Mouse (Mus musculus) embryonic facial prominence, embryonic 14.5 days (tissue): ENCODE data around the gene Ptpn6. TPM values are rescaled to one million over a fixed set of nuclear protein-coding genes. Genes with fewer than 3 reads are reported as not detected.
"Not testable (repeated sequence)": the region's sequence is repeated elsewhere in the genome, so short reads cannot be mapped to it uniquely, and the experiment has no call there.

ENCODE experiments used
- ATAC-seq: fragments of 200-750 bp; cut with Nextera tagmentation; 2 replicates; pipeline ENCODE4 v1.8.0; 2017; ENCODE audit warnings: low read depth, moderate number of reproducible peaks, moderate TSS enrichment
- DNase-seq: peaks from one replicate; pipeline ENCODE4 v3.0.0-alpha.2; 2015; ENCODE audit warnings: low spot score
- H3K27ac ChIP-seq: fragments of 300-500 bp; sonication (generic); replicated peaks from 2 replicates; pipeline ENCODE4 v1.5.1; 2014; ENCODE audit warnings: low read depth, mild to moderate bottlenecking, low read length, moderate library complexity
- H3K27me3 ChIP-seq: fragments of 300-500 bp; sonication (generic); replicated peaks from 2 replicates; pipeline ENCODE4 v1.6.1; 2014; ENCODE audit warnings: low read length; ENCODE audit not compliant: control insufficient read depth, insufficient read depth
- H3K36me3 ChIP-seq: fragments of 300-500 bp; sonication (generic); 2 replicates; pipeline ENCODE4 v1.6.1; 2014; ENCODE audit warnings: low read length, mixed read lengths; ENCODE audit not compliant: control insufficient read depth, insufficient read depth
- H3K4me1 ChIP-seq: fragments of 300-500 bp; sonication (generic); 2 replicates; pipeline ENCODE4 v1.6.1; 2014; ENCODE audit warnings: antibody characterized with exemption, low read length; ENCODE audit not compliant: control insufficient read depth, insufficient read depth
- H3K4me2 ChIP-seq: fragments of 300-500 bp; sonication (generic); 2 replicates; pipeline ENCODE4 v1.6.1; 2014; ENCODE audit warnings: low read depth, mild to moderate bottlenecking, low read length, moderate library complexity, mixed read lengths
- H3K4me3 ChIP-seq: fragments of 300-500 bp; sonication (generic); 2 replicates; pipeline ENCODE4 v1.5.1; 2014; ENCODE audit warnings: low read depth, mild to moderate bottlenecking, low read length
- H3K9ac ChIP-seq: fragments of 300-500 bp; sonication (generic); 2 replicates; pipeline ENCODE4 v1.6.1; 2014; ENCODE audit warnings: low read depth, mild to moderate bottlenecking, low read length, moderate library complexity, mixed read lengths
- H3K9me3 ChIP-seq: fragments of 300-500 bp; sonication (generic); 2 replicates; pipeline ENCODE4 v1.6.1; 2016; ENCODE audit warnings: low read length; ENCODE audit not compliant: control insufficient read depth
- WGBS: fragments of 180-500 bp; shearing (Covaris S2); extraction: QIAGEN DNeasy Blood & Tissue Kit; methylation state at CpG from one replicate; pipeline ENCODE4 v1.1.7; 2014; 5-methylcytosine and 5-hydroxymethylcytosine counted together
- polyA plus RNA-seq: library from polyadenylated mRNA; unstranded; fragments of >200 nt; fragmentation: Nextera tagmentation; extraction: Ambion mirVana; gene quantifications from 2 replicates; pipeline ENCODE4 v1.2.1, GENCODE M21; 2014

Ptpn6 gene
- polyA plus RNA-seq, 1 experiment from 2014 or later, result 14.3 TPM

- peak; percentile 37; the same call in 1 of the 2 replicates for ATAC-seq
- Histone ChIP-seq H3K9me3 (no peaks in the 10 kb centered on the region), H3K4me2 (no peak overlapping the region), H3K9ac (no peak overlapping the region), H3K27me3 (no peaks in the 10 kb centered on the region), H3K36me3 (no peaks in the 10 kb centered on the region), H3K4me1 (peaks cover 6% of the 10 kb centered on the region; the same call in 1 of the 2 replicates), H3K27ac (no peak overlapping the region), H3K4me3 (no peak overlapping the region)
- peak; percentile 51 for DNase-seq
- 52% methylated on average over 15 of the region's 15 CpGs for WGBS
Measured at GRCm38 (mm10) chr6:124693243-124693981, 45.1 kb downstream of the Ptpn6 start.

DNA sequence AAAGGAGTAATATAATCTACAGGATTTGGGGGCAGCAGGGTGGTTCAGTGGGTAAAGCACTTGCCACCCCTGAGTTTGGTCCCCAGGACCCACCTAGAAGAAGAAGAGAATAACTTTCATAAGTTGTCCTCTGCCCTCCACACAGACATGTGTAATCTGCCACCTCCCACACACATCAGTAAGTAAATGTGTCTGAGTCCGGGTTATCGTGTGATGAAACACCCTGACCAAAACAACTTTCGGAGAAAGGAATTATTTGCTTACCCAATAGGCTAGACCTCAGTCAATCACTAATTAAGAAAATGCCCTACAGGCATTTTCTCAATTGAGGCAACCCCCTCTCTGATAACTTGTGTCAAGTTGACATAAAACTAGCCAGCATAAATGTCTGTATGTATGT is 48.0 kb downstream of the Ptpn6 start:
- Histone ChIP-seq H3K9me3 (no peaks in the 10 kb centered on the region), H3K4me1 (peaks cover 6% of the 10 kb centered on the region; the same call in 1 of the 2 replicates), H3K9ac (no peak overlapping the region), H3K4me3 (no peak overlapping the region), H3K27ac (no peak overlapping the region), H3K36me3 (no peaks in the 10 kb centered on the region), H3K27me3 (no peaks in the 10 kb centered on the region), H3K4me2 (no peak overlapping the region)
- no peak for ATAC-seq
- 86% methylated on average over 3 of the region's 3 CpGs for WGBS
- no peak for DNase-seq

DNA sequence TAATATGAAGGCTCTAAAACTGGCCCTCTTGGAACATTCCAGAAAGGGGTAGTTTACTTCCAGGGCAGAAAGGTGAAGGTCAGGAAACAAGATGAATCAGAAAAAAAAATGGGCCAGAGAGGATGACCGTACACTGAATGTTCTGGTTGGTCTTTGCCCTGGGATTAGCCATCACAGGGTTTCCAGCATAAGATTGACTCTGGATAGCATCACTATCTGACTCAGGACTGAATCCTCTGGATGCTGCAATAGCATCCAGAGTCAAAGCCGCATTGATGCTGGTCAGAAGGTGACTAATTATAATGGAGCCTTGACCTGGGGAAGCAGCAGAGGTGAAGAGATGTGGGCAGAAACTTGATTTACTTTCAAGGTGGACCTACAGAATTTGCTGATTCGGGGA is 49.5 kb downstream of the Ptpn6 start:
- DNase-seq (no peak), ATAC-seq (no peak)
- Histone ChIP-seq H3K27me3 (no peaks in the 10 kb centered on the region), H3K36me3 (no peaks in the 10 kb centered on the region), H3K27ac (no peak overlapping the region), H3K4me2 (no peak overlapping the region), H3K9me3 (no peaks in the 10 kb centered on the region), H3K4me3 (no peak overlapping the region), H3K9ac (no peak overlapping the region), H3K4me1 (peaks cover under 1% of the 10 kb centered on the region; the same call in 1 of the 2 replicates)
- WGBS, result 92% methylated on average over 3 of the region's 3 CpGs

DNA sequence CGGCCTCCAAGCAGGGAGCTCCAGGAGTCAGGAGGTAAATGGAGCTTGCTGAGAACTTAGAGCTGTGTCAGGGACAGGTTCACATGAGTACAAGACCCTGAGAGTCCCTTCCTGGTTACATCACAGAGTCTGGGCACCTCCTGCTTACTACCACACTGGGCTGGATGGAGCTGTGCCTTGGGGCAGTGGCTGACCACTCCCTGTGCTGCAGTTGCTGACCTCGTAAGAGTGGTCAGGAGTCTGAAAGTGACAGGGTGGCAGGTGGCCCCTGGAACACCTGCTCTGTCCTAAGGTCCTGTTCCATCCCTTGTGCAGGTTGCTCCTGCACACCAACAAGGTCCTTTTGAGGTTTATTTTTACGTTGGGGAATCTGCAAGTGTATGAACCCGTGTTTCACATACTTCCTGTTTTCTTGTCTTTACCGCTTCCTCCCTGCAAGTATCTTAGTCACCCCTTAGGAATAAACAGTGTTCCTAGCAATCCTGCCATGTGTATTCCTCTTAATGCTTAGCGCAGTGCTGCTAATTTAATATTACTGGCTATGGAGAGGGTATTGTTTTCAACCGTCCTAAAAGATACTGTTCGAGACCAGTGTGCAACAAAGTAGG is 50.3 kb downstream of the Ptpn6 start:
- H3K4me1 ChIP-seq, result no peaks in the 10 kb centered on the region
- 81% methylated on average over 8 of the region's 8 CpGs for WGBS
- H3K9ac ChIP-seq, result no peak overlapping the region
- DNase-seq (no peak), ATAC-seq (no peak)
- no peaks in the 10 kb centered on the region for H3K9me3 ChIP-seq
- H3K27ac ChIP-seq, result no peak overlapping the region
- no peak overlapping the region for H3K4me3 ChIP-seq
- no peaks in the 10 kb centered on the region for H3K27me3 ChIP-seq
- H3K4me2 ChIP-seq, result no peak overlapping the region
- no peaks in the 10 kb centered on the region for H3K36me3 ChIP-seq

- not testable (repeated sequence) for H3K27ac ChIP-seq, DNase-seq, H3K4me1 ChIP-seq, H3K4me2 ChIP-seq, H3K36me3 ChIP-seq, H3K9ac ChIP-seq, H3K27me3 ChIP-seq, H3K9me3 ChIP-seq, H3K4me3 ChIP-seq, ATAC-seq
- WGBS, result 71% methylated on average over 1 of the region's 1 CpGs
Measured at GRCm38 (mm10) chr6:124686644-124687043, 51.9 kb downstream of the Ptpn6 start.

- 92% methylated on average over 12 of the region's 12 CpGs for WGBS
- no peak for DNase-seq
- H3K9me3 ChIP-seq, result no peaks in the 10 kb centered on the region
Measured at GRCm38 (mm10) chr6:124685606-124686386, 52.7 kb downstream of the Ptpn6 start.

GRCm38 (mm10) chr6:124683591-124684417 is 54.7 kb downstream of the Ptpn6 start:
- H3K4me1 ChIP-seq, result no peaks in the 10 kb centered on the region
- DNase-seq (peak; percentile 77), ATAC-seq (peak; percentile 55)
- 78% methylated on average over 14 of the region's 14 CpGs for WGBS
- H3K9me3 ChIP-seq, result no peaks in the 10 kb centered on the region
- no peak overlapping the region for H3K4me3 ChIP-seq
- no peak overlapping the region for H3K9ac ChIP-seq
- no peak overlapping the region; the same call in 1 of the 2 replicates for H3K27ac ChIP-seq
- H3K36me3 ChIP-seq, result no peaks in the 10 kb centered on the region
- no peaks in the 10 kb centered on the region for H3K27me3 ChIP-seq
- no peak overlapping the region for H3K4me2 ChIP-seq

More at GRCm38 (mm10) chr6:124685606-124686386, 52.7 kb downstream of the Ptpn6 start:
- peak; percentile 34; the same call in 1 of the 2 replicates for ATAC-seq
- H3K27me3 ChIP-seq, result no peaks in the 10 kb centered on the region
- no peak overlapping the region for H3K9ac ChIP-seq
- no peaks in the 10 kb centered on the region for H3K4me1 ChIP-seq
- H3K36me3 ChIP-seq, result no peaks in the 10 kb centered on the region
- no peak overlapping the region for H3K27ac ChIP-seq
- H3K4me2 ChIP-seq, result no peak overlapping the region
- H3K4me3 ChIP-seq, result no peak overlapping the region

- ATAC-seq, H3K9me3 ChIP-seq, H3K9ac ChIP-seq, H3K4me3 ChIP-seq, H3K27ac ChIP-seq, H3K4me2 ChIP-seq, H3K27me3 ChIP-seq, H3K4me1 ChIP-seq, DNase-seq, H3K36me3 ChIP-seq: not testable (repeated sequence)
- WGBS, result 62% methylated on average over 6 of the region's 6 CpGs
Measured at GRCm38 (mm10) chr6:124682291-124682690, 56.2 kb downstream of the Ptpn6 start.
